Mouse (Mus musculus) embryonic facial prominence, embryonic 13.5 days (tissue): ENCODE measurements around the gene Macf1. TPM values are rescaled to one million over a fixed set of nuclear protein-coding genes. Genes with fewer than 3 reads are reported as not detected.
"Not testable (repeated sequence)": the region's sequence is repeated elsewhere in the genome, so short reads cannot be mapped to it uniquely, and the experiment has no call there.

ENCODE experiments used
- ATAC-seq: fragments of 200-750 bp; cut with Nextera tagmentation; 2 replicates; pipeline ENCODE4 v1.8.0; 2017; ENCODE audit warnings: low read depth; ENCODE audit not compliant: insufficient number of reproducible peaks, insufficient read depth, low FRiP score, low TSS enrichment
- H3K27ac ChIP-seq: fragments of 300-500 bp; sonication (generic); 2 replicates; pipeline ENCODE4 v1.5.1; 2015; ENCODE audit warnings: moderate library complexity, mild to moderate bottlenecking, inconsistent platforms
- H3K27me3 ChIP-seq: fragments of 300-500 bp; sonication (generic); 2 replicates; pipeline ENCODE4 v1.6.1; 2015; ENCODE audit warnings: mild to moderate bottlenecking, inconsistent platforms
- H3K36me3 ChIP-seq: fragments of 300-500 bp; sonication (generic); 2 replicates; pipeline ENCODE4 v1.6.1; 2015; ENCODE audit warnings: mild to moderate bottlenecking, inconsistent platforms
- H3K4me1 ChIP-seq: fragments of 300-500 bp; sonication (generic); 2 replicates; pipeline ENCODE4 v1.6.1; 2015; ENCODE audit warnings: inconsistent platforms
- H3K4me2 ChIP-seq: fragments of 300-500 bp; sonication (generic); 2 replicates; pipeline ENCODE4 v1.6.1; 2015; ENCODE audit warnings: moderate library complexity, mild to moderate bottlenecking, inconsistent platforms
- H3K4me3 ChIP-seq: fragments of 300-500 bp; sonication (generic); 2 replicates; pipeline ENCODE4 v1.5.1; 2015; ENCODE audit warnings: mild to moderate bottlenecking, inconsistent platforms
- H3K9ac ChIP-seq: fragments of 300-500 bp; sonication (generic); 2 replicates; pipeline ENCODE4 v1.6.1; 2015; ENCODE audit warnings: mild to moderate bottlenecking, inconsistent platforms
- H3K9me3 ChIP-seq: fragments of 300-500 bp; sonication (generic); 2 replicates; pipeline ENCODE4 v1.6.1; 2016; ENCODE audit warnings: inconsistent platforms
- WGBS: fragments of 180-500 bp; shearing (Covaris S2); methylation state at CpG from one replicate; pipeline ENCODE4 v1.1.7; 2015; ENCODE audit warnings: mixed read lengths; 5-methylcytosine and 5-hydroxymethylcytosine counted together
- polyA plus RNA-seq: library from polyadenylated mRNA; unstranded; fragments of >200 nt; fragmentation: Nextera tagmentation; extraction: Ambion mirVana; gene quantifications from 2 replicates; pipeline ENCODE4 v1.2.1, GENCODE M21; 2015

Macf1 gene
- polyA plus RNA-seq, 1 experiment from 2014 or later: 46.3 TPM

- no peak overlapping the region for H3K4me3 ChIP-seq
- H3K4me1 ChIP-seq: peaks cover 4% of the 10 kb centered on the region; the same call in 1 of the 2 replicates
- no peaks in the 10 kb centered on the region; the same call in 1 of the 2 replicates for H3K9me3 ChIP-seq
- no peak overlapping the region for H3K4me2 ChIP-seq
- ATAC-seq: no peak
- no peaks in the 10 kb centered on the region for H3K27me3 ChIP-seq
- 13% methylated on average over 3 of the region's 3 CpGs for WGBS
- H3K27ac ChIP-seq: no peak overlapping the region; the same call in 1 of the 2 replicates
- peaks cover 3% of the 10 kb centered on the region for H3K36me3 ChIP-seq
- no peak overlapping the region for H3K9ac ChIP-seq
These were observed 50.8 kb downstream of the Macf1 start for GRCm38 (mm10) chr4:123633370-123633769.

DNA sequence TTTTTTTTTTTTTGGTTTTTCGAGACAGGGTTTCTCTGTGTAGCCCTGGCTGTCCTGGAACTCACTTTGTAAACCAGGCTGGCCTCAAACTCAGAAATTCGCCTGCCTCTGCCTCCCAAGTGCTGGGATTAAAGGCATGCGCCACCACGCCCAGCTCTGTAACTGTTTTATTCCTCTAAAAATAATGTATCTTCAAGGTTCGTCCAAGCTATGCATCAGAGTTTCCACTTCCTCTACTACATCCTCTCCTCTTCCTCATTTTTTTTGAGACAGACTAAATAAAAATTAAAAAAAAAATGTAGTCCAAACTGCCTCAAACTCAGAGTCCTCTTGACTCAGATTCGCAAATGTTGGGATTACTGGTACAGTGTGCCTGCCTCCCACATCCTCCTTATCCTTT, 52.0 kb downstream of the Macf1 start:
- H3K4me1 ChIP-seq, H3K9me3 ChIP-seq, H3K27ac ChIP-seq, H3K36me3 ChIP-seq, H3K4me2 ChIP-seq, H3K9ac ChIP-seq, H3K27me3 ChIP-seq, H3K4me3 ChIP-seq, ATAC-seq: not testable (repeated sequence)
- 90% methylated on average over 5 of the region's 6 CpGs for WGBS

GRCm38 (mm10) chr4:123631654-123632053, 52.5 kb downstream of the Macf1 start:
- no peak for ATAC-seq
- Histone ChIP-seq H3K27ac (no peak overlapping the region), H3K27me3 (no peaks in the 10 kb centered on the region), H3K4me3 (no peak overlapping the region), H3K4me2 (no peak overlapping the region), H3K9ac (no peak overlapping the region), H3K9me3 (no peaks in the 10 kb centered on the region), H3K36me3 (no peaks in the 10 kb centered on the region), H3K4me1 (peaks cover 4% of the 10 kb centered on the region; the same call in 1 of the 2 replicates)
- WGBS: 70% methylated on average over 3 of the region's 3 CpGs

DNA sequence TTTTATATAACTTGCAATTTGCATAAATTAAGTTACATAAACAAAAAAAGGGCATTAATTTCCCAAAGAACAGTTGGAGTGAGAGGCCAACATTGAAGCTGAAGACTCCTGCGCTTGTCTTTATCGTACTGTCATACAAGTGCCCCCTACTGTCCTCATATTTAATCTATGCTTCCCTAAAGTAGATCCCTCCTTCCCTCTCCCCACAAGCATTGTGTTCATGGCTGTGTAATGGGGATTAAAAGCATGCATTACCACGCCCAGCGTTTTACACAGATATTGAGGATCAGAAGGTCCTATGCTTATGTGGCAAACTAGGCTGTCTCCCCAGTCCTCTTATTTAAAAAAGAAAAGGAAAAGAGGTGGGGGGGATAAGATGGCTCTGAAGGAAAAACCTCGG, 56.5 kb downstream of the Macf1 start:
- Histone ChIP-seq H3K27ac (no peak overlapping the region), H3K9ac (no peak overlapping the region), H3K9me3 (no peaks in the 10 kb centered on the region), H3K27me3 (no peaks in the 10 kb centered on the region), H3K4me2 (no peak overlapping the region), H3K4me1 (peaks cover 20% of the 10 kb centered on the region), H3K36me3 (no peaks in the 10 kb centered on the region), H3K4me3 (no peak overlapping the region)
- WGBS: 69% methylated on average over 5 of the region's 5 CpGs
- no peak for ATAC-seq

DNA sequence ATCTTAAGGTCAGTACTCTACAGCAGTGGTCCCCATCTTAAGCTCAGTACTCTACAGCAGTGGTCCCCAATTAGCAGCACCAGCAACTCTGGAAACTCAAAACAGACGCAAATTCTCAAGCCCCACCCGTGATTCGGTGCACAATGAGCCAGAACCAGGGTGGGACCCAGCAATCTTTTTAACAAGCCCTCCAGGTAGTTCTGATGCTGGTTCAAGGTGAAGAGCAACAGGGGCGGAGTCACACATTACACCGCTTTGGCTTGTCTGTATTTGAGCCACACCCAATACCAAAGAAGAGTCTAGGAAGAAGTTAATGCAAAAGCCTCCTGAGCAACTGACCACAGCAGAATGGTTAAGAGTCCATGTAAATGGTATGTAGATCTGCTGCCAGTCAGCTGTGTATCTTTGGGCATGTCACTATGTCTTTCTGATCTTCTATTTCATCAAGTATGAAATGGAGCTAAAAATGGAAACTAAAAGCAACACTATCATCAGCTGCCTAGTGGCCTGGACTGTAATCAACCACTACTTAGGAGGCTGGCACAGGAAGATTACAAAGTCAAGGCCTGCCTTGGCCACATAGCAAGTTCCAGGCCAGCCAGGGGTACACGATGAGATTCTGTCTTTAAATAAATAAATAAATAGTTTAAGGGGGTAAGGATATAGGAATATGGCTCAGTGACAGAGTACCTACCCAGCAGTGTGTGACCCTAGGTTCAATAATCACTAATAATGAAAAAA, 58.7 kb downstream of the Macf1 start:
- WGBS: 71% methylated on average over 6 of the region's 6 CpGs
- H3K4me1 ChIP-seq: peaks cover 20% of the 10 kb centered on the region
- H3K27ac ChIP-seq: no peak overlapping the region
- no peak overlapping the region for H3K4me3 ChIP-seq
- no peaks in the 10 kb centered on the region for H3K9me3 ChIP-seq
- no peak for ATAC-seq
- no peaks in the 10 kb centered on the region for H3K27me3 ChIP-seq
- H3K4me2 ChIP-seq: no peak overlapping the region
- no peaks in the 10 kb centered on the region for H3K36me3 ChIP-seq
- no peak overlapping the region for H3K9ac ChIP-seq

- Histone ChIP-seq H3K27me3 (no peaks in the 10 kb centered on the region), H3K9ac (no peak overlapping the region), H3K36me3 (no peaks in the 10 kb centered on the region), H3K27ac (0 out of 2 replicates have a peak overlapping the region, but pooled peaks have one; percentile 16), H3K4me3 (no peak overlapping the region), H3K4me1 (peaks cover 20% of the 10 kb centered on the region), H3K9me3 (no peaks in the 10 kb centered on the region), H3K4me2 (no peak overlapping the region)
- no peak for ATAC-seq
- 27% methylated on average over 5 of the region's 5 CpGs for WGBS
These were observed 59.7 kb downstream of the Macf1 start for GRCm38 (mm10) chr4:123624438-123624837.

DNA sequence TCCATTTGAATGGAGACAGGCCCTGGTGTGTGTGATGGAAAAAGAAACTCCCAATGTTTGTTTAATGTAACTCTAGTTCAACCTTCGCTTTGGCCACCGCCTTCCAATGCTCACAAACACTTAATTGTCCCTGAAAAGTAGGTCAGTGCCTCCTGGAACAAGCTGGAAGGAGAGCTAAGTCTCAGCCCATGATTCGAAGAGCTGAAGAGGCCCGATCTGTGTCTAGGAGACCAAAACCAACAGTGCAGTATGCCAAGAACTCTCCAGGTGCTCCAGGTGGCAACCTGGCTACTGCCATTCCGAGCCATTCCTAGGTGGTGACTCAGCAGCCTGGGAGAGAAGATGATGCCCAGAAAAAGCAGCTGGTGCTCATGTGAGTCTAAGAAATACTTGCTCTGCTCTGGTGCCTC, 60.4 kb downstream of the Macf1 start:
- whole genome bisulfite sequencing: 85% methylated on average over 5 of the region's 5 CpGs
- no peak overlapping the region for H3K4me3 ChIP-seq
- no peaks in the 10 kb centered on the region for H3K36me3 ChIP-seq
- H3K27ac ChIP-seq: no peak overlapping the region
- H3K27me3 ChIP-seq: no peaks in the 10 kb centered on the region
- H3K9ac ChIP-seq: no peak overlapping the region
- no peaks in the 10 kb centered on the region for H3K9me3 ChIP-seq
- peaks cover 20% of the 10 kb centered on the region for H3K4me1 ChIP-seq
- no peak overlapping the region for H3K4me2 ChIP-seq
- no peak for ATAC-seq

GRCm38 (mm10) chr4:123621732-123622131, 62.4 kb downstream of the Macf1 start:
- H3K9me3 ChIP-seq: no peaks in the 10 kb centered on the region
- no peaks in the 10 kb centered on the region for H3K36me3 ChIP-seq
- ATAC-seq: no peak
- no peak overlapping the region for H3K4me3 ChIP-seq
- no peak overlapping the region for H3K9ac ChIP-seq
- no peak overlapping the region for H3K4me2 ChIP-seq
- no peaks in the 10 kb centered on the region for H3K27me3 ChIP-seq
- H3K27ac ChIP-seq: no peak overlapping the region
- H3K4me1 ChIP-seq: peaks cover 31% of the 10 kb centered on the region

DNA sequence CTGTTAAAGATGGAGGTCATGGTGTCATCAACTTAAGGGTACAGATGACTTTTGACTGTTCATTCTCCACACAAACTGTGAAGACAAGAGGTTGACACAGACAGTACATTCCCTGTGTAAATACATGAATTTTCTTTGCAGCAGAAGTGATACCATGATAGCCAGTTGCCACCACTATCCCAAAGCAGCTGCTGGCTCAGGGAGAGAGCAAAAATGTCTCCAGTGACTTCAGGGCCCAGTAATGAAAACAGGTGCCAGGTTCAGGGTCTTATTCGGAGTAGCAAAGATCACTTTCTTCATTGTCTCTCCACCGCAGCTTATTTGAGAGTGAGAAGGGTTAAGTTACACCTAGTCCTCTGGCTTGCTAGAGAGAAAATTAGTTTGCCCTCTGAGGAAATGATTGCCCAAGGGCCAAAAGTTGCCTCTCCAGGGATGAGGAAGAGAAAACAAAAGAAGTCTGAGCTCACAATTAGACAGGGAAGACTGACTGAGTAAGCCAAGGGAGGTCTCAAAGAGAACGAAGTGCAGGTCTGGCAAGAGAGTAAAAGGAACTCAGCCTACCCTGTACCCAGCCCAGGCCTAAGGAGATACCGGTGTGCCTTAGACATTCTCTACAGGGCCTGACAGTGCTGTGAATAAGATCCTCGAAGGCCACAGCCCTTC, 66.3 kb downstream of the Macf1 start:
- 38% methylated on average over 5 of the region's 5 CpGs for WGBS
- Histone ChIP-seq H3K27me3 (no peaks in the 10 kb centered on the region), H3K27ac (no peak overlapping the region), H3K4me1 (peaks cover 30% of the 10 kb centered on the region), H3K9me3 (no peaks in the 10 kb centered on the region), H3K4me2 (no peak overlapping the region), H3K9ac (no peak overlapping the region), H3K4me3 (no peak overlapping the region), H3K36me3 (no peaks in the 10 kb centered on the region)
- ATAC-seq: 0 out of 2 replicates have a peak, but pooled peaks have one; percentile 43

DNA sequence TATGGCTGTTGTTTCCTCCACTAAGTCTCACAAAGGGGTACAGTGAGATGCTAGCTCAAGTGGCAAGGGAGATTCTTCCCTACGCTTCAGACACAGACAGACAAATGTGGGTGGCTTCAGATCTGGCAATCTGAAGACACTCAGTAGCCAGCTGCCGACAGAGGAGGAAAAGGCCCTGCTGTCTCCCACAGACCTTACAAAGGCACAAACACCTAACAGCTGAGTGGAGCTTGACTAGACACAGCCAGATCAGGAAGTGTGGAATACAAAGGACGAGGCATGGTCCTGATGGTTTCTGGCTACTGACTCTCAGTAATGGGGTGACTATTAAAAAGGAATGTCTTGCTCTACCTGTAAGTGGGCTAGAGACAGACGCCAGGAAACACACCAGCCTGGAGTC, 67.2 kb downstream of the Macf1 start:
- peak overlapping the region; percentile 51 for H3K27ac ChIP-seq
- peaks cover 34% of the 10 kb centered on the region for H3K4me1 ChIP-seq
- H3K27me3 ChIP-seq: no peaks in the 10 kb centered on the region
- WGBS: 53% methylated on average over 4 of the region's 4 CpGs
- H3K4me3 ChIP-seq: no peak overlapping the region
- no peaks in the 10 kb centered on the region for H3K36me3 ChIP-seq
- no peak overlapping the region for H3K4me2 ChIP-seq
- H3K9ac ChIP-seq: no peak overlapping the region
- no peaks in the 10 kb centered on the region for H3K9me3 ChIP-seq
- ATAC-seq: no peak

GRCm38 (mm10) chr4:123616501-123616900, 67.7 kb downstream of the Macf1 start:
- Histone ChIP-seq H3K36me3 (no peaks in the 10 kb centered on the region), H3K4me3 (no peak overlapping the region), H3K9me3 (no peaks in the 10 kb centered on the region), H3K4me1 (peaks cover 34% of the 10 kb centered on the region), H3K27ac (peak overlapping the region; percentile 51; the same call in 1 of the 2 replicates), H3K4me2 (no peak overlapping the region), H3K9ac (no peak overlapping the region), H3K27me3 (no peaks in the 10 kb centered on the region)
- ATAC-seq: no peak

GRCm38 (mm10) chr4:123613309-123613947, 70.7 kb downstream of the Macf1 start:
- H3K9ac ChIP-seq: no peak overlapping the region
- H3K36me3 ChIP-seq: 0 out of 2 replicates have a peak, but pooled peaks cover 2% of the 10 kb centered on the region
- no peaks in the 10 kb centered on the region for H3K27me3 ChIP-seq
- ATAC-seq: no peak
- H3K9me3 ChIP-seq: no peaks in the 10 kb centered on the region
- peaks cover 34% of the 10 kb centered on the region for H3K4me1 ChIP-seq
- H3K4me2 ChIP-seq: no peak overlapping the region
- H3K4me3 ChIP-seq: no peak overlapping the region
- 76% methylated on average over 7 of the region's 7 CpGs for WGBS
- H3K27ac ChIP-seq: no peak overlapping the region
